10 mouse cellular contexts compared by ENCODE assay signal in the genomic region with DNA sequence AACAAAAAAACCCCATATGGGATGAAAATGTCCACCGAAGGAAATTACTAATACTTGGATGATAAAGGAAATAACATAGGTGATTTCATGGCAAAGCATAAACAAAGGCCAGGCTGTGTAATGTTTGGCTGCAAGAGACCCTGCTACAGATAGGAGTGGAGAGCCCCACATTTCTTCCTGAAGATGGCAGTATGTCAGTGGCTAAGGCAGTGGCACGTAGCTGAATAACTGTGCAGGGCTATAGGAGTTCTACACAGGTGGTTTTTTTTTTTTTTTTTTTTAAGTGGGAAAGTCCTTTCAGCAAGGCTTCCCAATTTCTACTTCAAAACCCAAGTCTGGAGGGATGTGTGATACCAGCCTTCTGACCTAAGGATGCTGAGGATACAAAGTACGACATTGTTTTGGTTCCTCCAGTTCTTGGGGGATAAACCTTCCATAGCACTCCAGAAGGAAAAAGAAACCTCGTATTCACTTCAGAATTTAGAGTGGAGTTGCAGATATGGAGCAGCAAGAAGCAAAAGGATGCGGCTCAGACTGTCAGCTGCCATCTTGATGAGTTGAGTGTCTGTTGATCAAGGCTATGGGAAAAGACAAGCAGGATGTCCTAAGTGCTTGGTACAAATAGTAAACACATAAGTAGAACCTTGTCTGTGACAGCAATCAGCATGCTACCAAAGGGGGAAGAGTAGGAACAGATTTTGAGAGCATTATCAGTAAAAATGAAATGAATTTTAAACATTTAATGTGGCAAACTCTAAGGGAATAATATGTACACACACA. TPM values are rescaled to one million over a fixed set of nuclear protein-coding genes. Genes with fewer than 3 reads are reported as not detected.
A peak's percentile ranks its signal among the peaks of the same experiment; 100 is the strongest.
DNase-seq lines count a peak whose midpoint lies in the region; ATAC-seq and TF ChIP-seq lines count a peak whose summit lies in the region.
"Had no signal": no experiment of that assay in that cellular context is flagged by ENCODE, and none has a peak within 500 bp of the region (broad histone marks: within the 10 kb centered on the region; RNA-seq: fewer than 3 reads in every experiment).

No protein-coding gene starts in this region.

- no peak overlapping the region for H3K4me2 ChIP-seq in heart, embryonic 12.5 days
- no peak overlapping the region for H3K4me2 ChIP-seq in lung, embryonic 16.5 days (ENCODE audit: low read depth, low read length)
- H3K4me2 ChIP-seq: liver, embryonic 13.5 days had no signal

- no peak for TF ChIP-seq EP300 in heart, adult 2 months (IDR thresholded peaks at IDR 0.05; ENCODE audit: insufficient read depth, low read depth, low read length)

- no peak for TF ChIP-seq POLR2A in heart, adult 2 months (IDR thresholded peaks at IDR 0.05; ENCODE audit: insufficient read depth, low read depth, low read length)
- no peak for TF ChIP-seq POLR2A in cortical plate, adult 2 months (IDR thresholded peaks at IDR 0.05; ENCODE audit: extremely low read depth, insufficient read depth, low read length)

- no peaks in the 10 kb centered on the region for H3K79me2 ChIP-seq in heart, adult 2 months (replicated peaks; ENCODE audit: control insufficient read depth, insufficient read depth, low read length)

- no peaks in the 10 kb centered on the region for H3K27me3 ChIP-seq in heart, adult 2 months (ENCODE audit: control insufficient read depth, insufficient read depth, low read length)
- H3K27me3 ChIP-seq in heart, embryonic 12.5 days (replicated peaks) = no peaks in the 10 kb centered on the region
- no peaks in the 10 kb centered on the region for H3K27me3 ChIP-seq in lung, embryonic 16.5 days (ENCODE audit: control insufficient read depth, insufficient read depth, low read depth, low read length)
- H3K27me3 ChIP-seq: liver, embryonic 13.5 days had no signal

- H3K27ac ChIP-seq in heart, adult 2 months = no peak overlapping the region
- H3K27ac ChIP-seq in heart, embryonic 12.5 days (ENCODE audit: poor library complexity, severe bottlenecking) = no peak overlapping the region
- no peak overlapping the region for H3K27ac ChIP-seq in lung, embryonic 16.5 days (ENCODE audit: low read length)
- H3K27ac ChIP-seq in cortical plate, adult 2 months (ENCODE audit: insufficient read depth, low read length) = no peak overlapping the region
- H3K27ac ChIP-seq: liver, embryonic 13.5 days had no signal

- 43% methylated on average over 5 of the region's 5 CpGs for WGBS in heart, adult 2 months
- 46% methylated on average over 5 of the region's 5 CpGs for WGBS in heart, embryonic 12.5 days
- WGBS in lung, embryonic 16.5 days = 27% methylated on average over 5 of the region's 5 CpGs

- no peak for DNase-seq in heart, adult 2 months
- DNase-seq in lung, postnatal 4 days = no peak
- no peak for DNase-seq in right cerebral cortex, adult 18-20 months
- no peak for DNase-seq in natural killer cell, adult 2 months (ENCODE audit: low spot score in 2 of 2)
- DNase-seq: liver, embryonic 13.5 days had no signal

- no peaks in the 10 kb centered on the region for H3K9me3 ChIP-seq in heart, embryonic 12.5 days (replicated peaks)
- no peaks in the 10 kb centered on the region for H3K9me3 ChIP-seq in lung, embryonic 16.5 days (ENCODE audit: control insufficient read depth, low read length)
- H3K9me3 ChIP-seq: liver, embryonic 13.5 days had no signal

- TF ChIP-seq CTCF in heart, adult 2 months (IDR thresholded peaks at IDR 0.05) = peak; percentile 53
- TF ChIP-seq CTCF in cortical plate, adult 2 months (IDR thresholded peaks at IDR 0.05; ENCODE audit: extremely low read depth, insufficient read depth, low read length) = peak; percentile 44; the same call in 1 of the 2 replicates

- ATAC-seq in heart, embryonic 12.5 days (ENCODE audit: insufficient number of reproducible peaks, low FRiP score) = no peak
- ATAC-seq in lung, embryonic 16.5 days (ENCODE audit: low read depth) = peak; percentile 79
- peak; percentile 71 for ATAC-seq in megakaryocyte progenitor cell, adult 5-6 weeks (replicated peaks; ENCODE audit: poor library complexity)

- H3K9ac ChIP-seq in heart, adult 2 months (ENCODE audit: low read depth, low read length) = no peak overlapping the region
- no peak overlapping the region for H3K9ac ChIP-seq in heart, embryonic 12.5 days
- no peak overlapping the region for H3K9ac ChIP-seq in lung, embryonic 16.5 days (ENCODE audit: low read length)
- H3K9ac ChIP-seq: liver, embryonic 13.5 days had no signal

- H3K36me3 ChIP-seq in heart, adult 2 months (ENCODE audit: control insufficient read depth, insufficient read depth, low read length) = no peaks in the 10 kb centered on the region
- no peaks in the 10 kb centered on the region for H3K36me3 ChIP-seq in heart, embryonic 12.5 days
- H3K36me3 ChIP-seq in lung, embryonic 16.5 days (ENCODE audit: control insufficient read depth, insufficient read depth, low read length) = no peaks in the 10 kb centered on the region
- H3K36me3 ChIP-seq: liver, embryonic 13.5 days had no signal

- intact Hi-C loops in heart, adult 2 months (cut with DNase I) = no loop called here

- no peaks in the 10 kb centered on the region for H3K4me1 ChIP-seq in heart, adult 2 months (ENCODE audit: control insufficient read depth, insufficient read depth, low read length)
- no peaks in the 10 kb centered on the region for H3K4me1 ChIP-seq in heart, embryonic 12.5 days (replicated peaks)
- peaks cover 3% of the 10 kb centered on the region; the same call in 1 of the 2 replicates for H3K4me1 ChIP-seq in lung, embryonic 16.5 days (replicated peaks; ENCODE audit: control insufficient read depth, insufficient read depth, low read length)
- no peaks in the 10 kb centered on the region for H3K4me1 ChIP-seq in cortical plate, adult 2 months (ENCODE audit: control insufficient read depth, insufficient read depth, low read length)
- H3K4me1 ChIP-seq: liver, embryonic 13.5 days had no signal

- no peak overlapping the region for H3K4me3 ChIP-seq in heart, adult 2 months
- H3K4me3 ChIP-seq in heart, embryonic 12.5 days = no peak overlapping the region
- H3K4me3 ChIP-seq in lung, embryonic 16.5 days (ENCODE audit: low read length) = no peak overlapping the region
- no peak overlapping the region for H3K4me3 ChIP-seq in cortical plate, adult 2 months (ENCODE audit: insufficient read depth, low read length)
- H3K4me3 ChIP-seq: liver, embryonic 13.5 days had no signal

RNA-seq across cellular contexts. Expression of a gene that starts 48.2 kb away (rescaled TPM):
- total RNA-seq in heart, adult 2 months (2021) = not detected
- 0.14 and 0.20 TPM in 2 replicates for polyA plus RNA-seq in heart, adult 2 months (2012; rRNA removed)
- not detected in 2 replicates for polyA plus RNA-seq in heart, embryonic 12.5 days (2016; fragmentation: Nextera tagmentation; extraction: Ambion mirVana)
- not detected in 2 replicates for polyA plus RNA-seq in lung, embryonic 16.5 days (2015; fragmentation: Nextera tagmentation; extraction: Ambion mirVana)
- 0.08 TPM in 1 of 2 replicates, not detected in the other for polyA plus RNA-seq in cortical plate, adult 2 months (2012; rRNA removed)
- not detected in 2 replicates for total RNA-seq in megakaryocyte progenitor cell, adult 5-6 weeks (2015)
- total RNA-seq in megakaryocyte progenitor cell, adult 5-6 weeks (2017) = not detected in 2 replicates
- total RNA-seq: heart, postnatal 10 days had no signal
- polyA plus RNA-seq: liver, embryonic 13.5 days had no signal
